Mouse (Mus musculus) stomach, postnatal 0 days (tissue): ENCODE data around the gene Rln1. TPM values are rescaled to one million over a fixed set of nuclear protein-coding genes. Genes with fewer than 3 reads are reported as not detected.

Experiments used
- ATAC-seq: fragments of 200-750 bp; cut with Nextera tagmentation; 2 replicates; pipeline ENCODE4 v1.8.0; 2017; ENCODE audit not compliant: low FRiP score, low TSS enrichment
- DNase-seq: peaks from one replicate; pipeline ENCODE4 v3.0.0-alpha.2; 2016; ENCODE audit warnings: low spot score
- H3K27ac ChIP-seq: fragments of 300-500 bp; sonication (generic); replicated peaks from 2 replicates; pipeline ENCODE4 v1.5.1; 2014; ENCODE audit warnings: mild to moderate bottlenecking, control low read depth
- H3K27me3 ChIP-seq: fragments of 300-500 bp; sonication (generic); 2 replicates; pipeline ENCODE4 v1.6.1; 2014; ENCODE audit warnings: low read length; ENCODE audit not compliant: control insufficient read depth, insufficient read depth
- H3K36me3 ChIP-seq: fragments of 300-500 bp; sonication (generic); 2 replicates; pipeline ENCODE4 v1.6.1; 2014; ENCODE audit warnings: low read length, mixed read lengths; ENCODE audit not compliant: control insufficient read depth, insufficient read depth
- H3K4me1 ChIP-seq: fragments of 300-500 bp; sonication (generic); replicated peaks from 2 replicates; pipeline ENCODE4 v1.6.1; 2014; ENCODE audit warnings: antibody characterized with exemption; ENCODE audit not compliant: control insufficient read depth, insufficient read depth
- H3K4me2 ChIP-seq: fragments of 300-500 bp; sonication (generic); replicated peaks from 2 replicates; pipeline ENCODE4 v1.6.1; 2014; ENCODE audit warnings: low read depth, mild to moderate bottlenecking, control low read depth, moderate library complexity
- H3K4me3 ChIP-seq: fragments of 300-500 bp; sonication (generic); 2 replicates; pipeline ENCODE4 v1.5.1; 2014; ENCODE audit warnings: low read depth, low read length, control low read depth
- H3K9ac ChIP-seq: fragments of 300-500 bp; sonication (generic); 2 replicates; pipeline ENCODE4 v1.6.1; 2014; ENCODE audit warnings: mild to moderate bottlenecking, low read length, control low read depth, mixed read lengths
- H3K9me3 ChIP-seq: fragments of 300-500 bp; sonication (generic); 2 replicates; pipeline ENCODE4 v1.6.1; 2016; ENCODE audit warnings: low read length; ENCODE audit not compliant: control insufficient read depth
- CTCF ChIP-seq: IDR thresholded peaks from 2 replicates; pipeline ENCODE4 v1.5.1; 2016; ENCODE audit warnings: antibody characterized with exemption, low read depth, mild to moderate bottlenecking, moderate library complexity
- EP300 ChIP-seq: optimal IDR thresholded peaks from 2 replicates; pipeline ENCODE3; 2016; ENCODE audit warnings: antibody characterized with exemption
- WGBS: fragments of 180-500 bp; shearing (Covaris S2); extraction: QIAGEN DNeasy Blood & Tissue Kit; methylation state at CpG from one replicate; pipeline ENCODE4 v1.1.7; 2014; 5-methylcytosine and 5-hydroxymethylcytosine counted together
- polyA plus RNA-seq: library from polyadenylated mRNA; unstranded; fragments of >200 nt; fragmentation: Nextera tagmentation; extraction: Ambion mirVana; gene quantifications from 2 replicates; pipeline ENCODE4 v1.2.1, GENCODE M21; 2015

Rln1 gene
- polyA plus RNA-seq, 1 experiment from 2014 or later, result not detected

DNA sequence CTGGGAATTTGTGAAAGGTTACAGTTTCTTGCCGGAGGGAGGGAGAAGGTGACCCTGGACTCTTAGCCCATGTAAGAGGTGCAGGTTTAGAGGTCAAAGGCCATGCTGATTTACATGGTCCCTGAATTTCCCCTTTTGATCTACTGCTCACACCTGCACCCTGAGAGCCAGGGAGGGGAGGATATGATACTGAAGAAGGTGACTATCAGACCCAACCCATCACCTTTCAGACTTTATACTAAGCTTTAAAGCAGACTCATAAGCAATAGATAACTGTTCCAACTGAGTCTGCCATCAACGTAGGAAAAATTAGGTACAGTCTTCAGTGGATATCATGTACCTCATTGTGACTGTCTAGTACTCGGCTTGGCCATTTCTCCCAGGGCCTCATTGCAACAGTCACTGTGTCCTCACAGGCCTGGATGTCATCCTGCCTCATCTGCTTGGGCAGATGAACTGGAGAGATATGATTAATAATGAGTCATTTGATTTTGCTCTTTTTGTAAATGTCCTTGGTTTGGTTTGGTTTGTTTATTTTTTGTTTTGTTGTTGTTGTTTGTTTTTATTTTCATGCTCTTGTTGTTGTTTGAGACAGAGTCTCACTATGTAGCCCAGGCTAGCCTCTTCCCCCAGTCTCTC lies 34.3 kb upstream of the Rln1 start:
- WGBS, result 85% methylated on average over 3 of the region's 3 CpGs
- TF ChIP-seq EP300 (no peak), CTCF (no peak)

DNA sequence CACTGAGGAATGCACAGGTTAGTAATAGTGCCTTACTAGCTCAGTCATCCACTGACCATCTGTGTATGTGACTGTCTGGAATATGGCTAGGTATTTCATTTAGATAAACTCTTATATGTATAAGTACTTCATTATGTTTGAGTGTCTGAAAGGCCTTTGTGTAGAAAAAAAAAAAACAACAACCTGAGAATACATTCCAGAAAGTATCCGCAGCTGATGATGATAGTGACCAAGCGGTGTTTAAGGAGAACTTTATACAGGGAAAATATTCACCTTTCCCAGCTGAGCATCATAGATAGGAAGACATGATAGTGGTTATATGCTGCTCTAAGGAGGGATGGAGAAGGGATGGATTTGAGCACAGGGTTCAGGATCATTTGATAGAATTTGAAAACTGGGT lies 33.6 kb upstream of the Rln1 start:
- H3K36me3 ChIP-seq, result no peaks in the 10 kb centered on the region
- TF ChIP-seq EP300 (no peak), CTCF (no peak)
- no peak overlapping the region for H3K27ac ChIP-seq
- 87% methylated on average over 2 of the region's 2 CpGs for WGBS
- no peak for DNase-seq
- no peaks in the 10 kb centered on the region for H3K27me3 ChIP-seq
- no peak overlapping the region for H3K4me2 ChIP-seq
- no peak overlapping the region for H3K9ac ChIP-seq
- no peak overlapping the region for H3K4me3 ChIP-seq
- no peaks in the 10 kb centered on the region for H3K9me3 ChIP-seq
- no peak for ATAC-seq
- H3K4me1 ChIP-seq, result no peaks in the 10 kb centered on the region

More for the DNA sequence above, 34.3 kb upstream of the Rln1 start:
- no peaks in the 10 kb centered on the region for H3K36me3 ChIP-seq
- H3K9me3 ChIP-seq, result no peaks in the 10 kb centered on the region
- DNase-seq (no peak), ATAC-seq (no peak)
- H3K4me1 ChIP-seq, result no peaks in the 10 kb centered on the region
- no peak overlapping the region for H3K4me3 ChIP-seq
- H3K9ac ChIP-seq, result no peak overlapping the region
- no peaks in the 10 kb centered on the region for H3K27me3 ChIP-seq
- no peak overlapping the region for H3K4me2 ChIP-seq
- H3K27ac ChIP-seq, result no peak overlapping the region

GRCm38 (mm10) chr19:29366969-29367622 lies 32.6 kb upstream of the Rln1 start, which contains the start of the genes Plgrkt and Cd274:
Gene Plgrkt (minus strand): TSS chr19:29367390.
Gene Cd274 (plus strand): TSS chr19:29367455.
- Histone ChIP-seq H3K9me3 (no peaks in the 10 kb centered on the region), H3K4me3 (peak within 1 kb of the TSS; percentile 62), H3K4me2 (peak within 1 kb of the TSS; percentile 76), H3K27me3 (no peaks in the 10 kb centered on the region), H3K9ac (peak within 1 kb of the TSS; percentile 63), H3K27ac (peak within 1 kb of the TSS; percentile 71), H3K36me3 (no peaks in the 10 kb centered on the region), H3K4me1 (no peaks in the 10 kb centered on the region)
- DNase-seq (peak; percentile 87), ATAC-seq (peak; percentile 79)
- no peak for TF ChIP-seq EP300
- TF ChIP-seq CTCF, result no peak
- 1% methylated on average over 26 of the region's 26 CpGs for WGBS

- Histone ChIP-seq H3K27me3 (no peaks in the 10 kb centered on the region), H3K4me3 (peak overlapping the region; percentile 62), H3K36me3 (no peaks in the 10 kb centered on the region), H3K9ac (peak overlapping the region; percentile 63), H3K4me2 (peak overlapping the region; percentile 76), H3K4me1 (no peaks in the 10 kb centered on the region; the same call in 1 of the 2 replicates), H3K9me3 (no peaks in the 10 kb centered on the region), H3K27ac (peak overlapping the region; percentile 71)
- no peak for DNase-seq
- no peak for ATAC-seq
- WGBS, result 46% methylated on average over 20 of the region's 20 CpGs
- TF ChIP-seq EP300 (no peak), CTCF (no peak)
These were observed 31.9 kb upstream of the Rln1 start for GRCm38 (mm10) chr19:29366226-29366968.

DNA sequence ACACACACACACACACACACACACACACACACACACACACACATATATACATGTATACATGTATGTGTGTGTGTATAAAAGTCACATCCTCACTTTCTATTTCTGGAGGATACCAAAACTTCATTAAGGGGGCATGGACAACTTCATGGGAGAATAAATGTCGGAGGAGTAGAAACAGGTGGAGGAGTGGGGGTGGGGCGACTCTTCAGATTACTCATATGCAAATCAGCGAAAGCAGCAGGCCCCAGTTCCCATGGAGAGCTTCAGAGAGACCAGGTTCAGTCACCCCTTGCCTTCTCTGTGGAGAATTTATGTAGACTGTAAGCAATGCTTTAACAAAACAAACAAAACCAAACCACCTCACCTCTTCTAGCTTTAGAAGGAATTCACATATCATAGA lies 30.6 kb upstream of the Rln1 start:
- H3K27me3 ChIP-seq, result no peaks in the 10 kb centered on the region
- H3K4me2 ChIP-seq, result no peak overlapping the region
- peaks cover 2% of the 10 kb centered on the region; the same call in 1 of the 2 replicates for H3K4me1 ChIP-seq
- no peaks in the 10 kb centered on the region for H3K36me3 ChIP-seq
- no peak overlapping the region for H3K9ac ChIP-seq
- ATAC-seq (no peak), DNase-seq (no peak)
- no peak overlapping the region for H3K27ac ChIP-seq
- no peaks in the 10 kb centered on the region for H3K9me3 ChIP-seq
- no peak overlapping the region for H3K4me3 ChIP-seq
- TF ChIP-seq EP300, result no peak
- no peak for TF ChIP-seq CTCF
- WGBS, result 33% methylated on average over 3 of the region's 3 CpGs
